Comparison of ENCODE assay signal across 10 mouse cellular contexts in the genomic region with DNA sequence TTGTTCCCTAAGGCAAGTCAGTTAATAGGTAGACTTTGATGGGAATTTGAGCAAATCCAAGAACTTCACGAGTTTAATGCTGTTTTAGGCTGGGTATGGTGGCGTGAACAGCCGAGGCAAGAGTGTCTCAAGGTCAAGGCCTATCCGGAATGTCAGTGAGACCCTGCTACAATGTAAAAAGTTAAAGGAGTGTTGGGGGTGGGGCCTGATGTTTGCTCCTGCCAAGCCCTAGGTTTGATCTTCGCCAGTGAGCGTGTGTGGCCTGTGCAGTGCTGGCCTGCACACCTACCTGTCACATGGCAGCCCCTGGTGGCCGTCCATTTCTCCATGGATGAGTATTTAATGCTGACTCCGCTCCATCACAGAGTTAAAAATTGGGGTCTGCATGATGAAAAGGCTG. TPM values are rescaled to one million over a fixed set of nuclear protein-coding genes. Genes with fewer than 3 reads are reported as not detected.
A peak's percentile ranks its signal among the peaks of the same experiment; 100 is the strongest.
DNase-seq lines count a peak whose midpoint lies in the region; ATAC-seq and TF ChIP-seq lines count a peak whose summit lies in the region.
"Had no signal": no experiment of that assay in that cellular context is flagged by ENCODE, and none has a peak within 500 bp of the region (broad histone marks: within the 10 kb centered on the region; RNA-seq: fewer than 3 reads in every experiment).

No protein-coding gene starts in this region.

- H3K9me3 ChIP-seq in forebrain, embryonic 14.5 days (replicated peaks; ENCODE audit: control insufficient read depth, low read length) = no peaks in the 10 kb centered on the region
- no peaks in the 10 kb centered on the region for H3K9me3 ChIP-seq in forebrain, embryonic 16.5 days (ENCODE audit: control insufficient read depth, low read length)
- H3K9me3 ChIP-seq in liver, embryonic 15.5 days (replicated peaks) = no peaks in the 10 kb centered on the region

- WGBS in forebrain, embryonic 14.5 days = 44% methylated on average over 8 of the region's 8 CpGs
- WGBS in forebrain, embryonic 16.5 days = 38% methylated on average over 8 of the region's 8 CpGs
- WGBS in liver, embryonic 15.5 days (ENCODE audit: insufficient replicate concordance) = 58% methylated on average over 8 of the region's 8 CpGs

- H3K36me3 ChIP-seq in forebrain, embryonic 14.5 days (ENCODE audit: control insufficient read depth, insufficient read depth, low read length) = peaks cover 26% of the 10 kb centered on the region
- peaks cover 2% of the 10 kb centered on the region for H3K36me3 ChIP-seq in forebrain, embryonic 16.5 days (ENCODE audit: control insufficient read depth, insufficient read depth)
- H3K36me3 ChIP-seq in liver, embryonic 15.5 days (replicated peaks) = peaks cover 22% of the 10 kb centered on the region

- TF ChIP-seq CTCF in layer of hippocampus, adult 2 months (conservative IDR thresholded peaks at IDR 0.05) = peak; percentile 22; the same call in 1 of the 2 replicates

- H3K27ac ChIP-seq in forebrain, embryonic 14.5 days (ENCODE audit: low read depth, low read length) = peak overlapping the region; percentile 27; the same call in 1 of the 2 replicates
- H3K27ac ChIP-seq in forebrain, embryonic 16.5 days (ENCODE audit: low read length) = no peak overlapping the region
- no peak overlapping the region for H3K27ac ChIP-seq in layer of hippocampus, adult 2 months
- H3K27ac ChIP-seq in liver, embryonic 15.5 days (replicated peaks) = peak overlapping the region; percentile 53

- H3K4me3 ChIP-seq in forebrain, embryonic 14.5 days (ENCODE audit: low read depth, low read length) = no peak overlapping the region
- H3K4me3 ChIP-seq in forebrain, embryonic 16.5 days (replicated peaks; ENCODE audit: low read length) = no peak overlapping the region
- H3K4me3 ChIP-seq in layer of hippocampus, adult 2 months = no peak overlapping the region
- H3K4me3 ChIP-seq in liver, embryonic 15.5 days (replicated peaks) = no peak overlapping the region

- peaks cover 40% of the 10 kb centered on the region for H3K4me1 ChIP-seq in forebrain, embryonic 14.5 days (ENCODE audit: control insufficient read depth, insufficient read depth, low read length)
- peaks cover 51% of the 10 kb centered on the region for H3K4me1 ChIP-seq in forebrain, embryonic 16.5 days (replicated peaks; ENCODE audit: control insufficient read depth, insufficient read depth, low read length)
- H3K4me1 ChIP-seq in liver, embryonic 15.5 days (replicated peaks) = peaks cover 74% of the 10 kb centered on the region

- no peak for DNase-seq in forebrain, embryonic 14.5 days (ENCODE audit: low spot score)
- no peak for DNase-seq in layer of hippocampus, adult 2 months (ENCODE audit: low spot score in 2 of 2)
- DNase-seq in layer of hippocampus, adult 9-11 months = no peak
- DNase-seq in ZHBTc4 (ENCODE audit: low read depth, low spot score) = peak; percentile 89
- no peak for DNase-seq in thymus, postnatal 36 days
- DNase-seq in urinary bladder, postnatal 36 days (ENCODE audit: low spot score in 2 of 2) = no peak
- DNase-seq: cerebellum, postnatal 14 days; spleen, adult 18-20 months had no signal

- no peak overlapping the region for H3K4me2 ChIP-seq in forebrain, embryonic 14.5 days (ENCODE audit: low read length)
- no peak overlapping the region for H3K4me2 ChIP-seq in forebrain, embryonic 16.5 days (ENCODE audit: low read length)
- H3K4me2 ChIP-seq in liver, embryonic 15.5 days = peak overlapping the region; percentile 18

- ATAC-seq in forebrain, embryonic 14.5 days = no peak
- ATAC-seq in forebrain, embryonic 16.5 days = no peak
- ATAC-seq in liver, embryonic 15.5 days (ENCODE audit: insufficient read depth) = no peak

- no peaks in the 10 kb centered on the region for H3K27me3 ChIP-seq in forebrain, embryonic 14.5 days (replicated peaks; ENCODE audit: control insufficient read depth, insufficient read depth, low read length)
- H3K27me3 ChIP-seq in forebrain, embryonic 16.5 days (replicated peaks; ENCODE audit: control insufficient read depth, insufficient read depth, low read length) = no peaks in the 10 kb centered on the region
- H3K27me3 ChIP-seq in liver, embryonic 15.5 days = no peaks in the 10 kb centered on the region

- H3K9ac ChIP-seq in forebrain, embryonic 14.5 days (ENCODE audit: low read length) = no peak overlapping the region
- H3K9ac ChIP-seq in forebrain, embryonic 16.5 days (replicated peaks; ENCODE audit: low read depth, low read length) = no peak overlapping the region
- 0 out of 2 replicates have a peak overlapping the region, but pooled peaks have one; percentile 8 for H3K9ac ChIP-seq in liver, embryonic 15.5 days

RNA-seq across cellular contexts. Expression of gene Fam160b1, which starts 5.5 kb away (rescaled TPM):
- polyA plus RNA-seq in forebrain, embryonic 14.5 days (2014; fragmentation: Nextera tagmentation; extraction: Ambion mirVana) = 12.7 and 15.0 TPM in 2 replicates
- polyA plus RNA-seq in forebrain, embryonic 16.5 days (2015; fragmentation: Nextera tagmentation; extraction: Ambion mirVana) = 14.7 and 18.6 TPM in 2 replicates
- total RNA-seq in layer of hippocampus, adult 2 months (2021) = 10 to 100 TPM; 21.2 to 22.7 TPM
- 6.0 and 6.6 TPM in 2 replicates for polyA plus RNA-seq in liver, embryonic 15.5 days (2015; fragmentation: Nextera tagmentation; extraction: Ambion mirVana)

RNA-seq across cellular contexts. Expression of gene Ablim1, which starts 51.3 kb away (rescaled TPM):
- polyA plus RNA-seq in forebrain, embryonic 14.5 days (2014; fragmentation: Nextera tagmentation; extraction: Ambion mirVana) = 24.0 and 35.5 TPM in 2 replicates
- 47.1 and 48.5 TPM in 2 replicates for polyA plus RNA-seq in forebrain, embryonic 16.5 days (2015; fragmentation: Nextera tagmentation; extraction: Ambion mirVana)
- total RNA-seq in layer of hippocampus, adult 2 months (2021) = 10 to 100 TPM; 85.1 to 86.0 TPM
- 9.5 and 11.3 TPM in 2 replicates for polyA plus RNA-seq in liver, embryonic 15.5 days (2015; fragmentation: Nextera tagmentation; extraction: Ambion mirVana)

Comparison
In these comparisons a context has a peak if more than half of its experiments do, and no peak if none do; other contexts are left out.
1. H3K27ac ChIP-seq: peak in forebrain, embryonic 14.5 days (single experiment) and liver, embryonic 15.5 days (single experiment); none in forebrain, embryonic 16.5 days (single experiment) and layer of hippocampus, adult 2 months (single experiment).